In the genomic region with DNA sequence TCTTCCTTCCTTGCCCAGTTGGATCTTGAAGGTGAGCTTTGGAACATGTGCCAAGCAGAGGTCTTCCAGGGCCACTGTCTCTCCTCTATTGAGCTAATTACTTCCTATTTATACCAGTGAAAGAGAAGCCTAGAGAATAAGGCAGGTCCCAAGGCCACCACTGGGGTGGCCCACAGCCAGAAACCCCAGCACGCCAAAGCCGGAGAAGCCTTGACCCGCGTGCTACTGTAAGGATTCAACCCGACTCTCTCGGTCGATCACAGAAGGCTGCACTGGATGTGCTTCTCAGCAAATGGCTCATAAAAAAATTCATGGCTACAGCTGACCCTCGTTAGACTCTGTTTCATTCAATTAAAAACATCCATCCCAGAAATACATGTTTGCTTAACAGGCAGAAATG, we compare ENCODE assay signal across 18 mouse cellular contexts.
DNase-seq lines count a peak whose midpoint lies in the region; ATAC-seq and TF ChIP-seq lines count a peak whose summit lies in the region.
"Had no signal": no experiment of that assay in that cellular context is flagged by ENCODE, and none has a peak within 500 bp of the region (broad histone marks: within the 10 kb centered on the region; RNA-seq: fewer than 3 reads in every experiment).

No protein-coding gene starts in this region.

- ATAC-seq in midbrain, postnatal 0 days (ENCODE audit: low FRiP score): no peak
- ATAC-seq: hindbrain, postnatal 0 days; midbrain, embryonic 16.5 days; Patski had no signal

- no peaks in the 10 kb centered on the region for H3K9me3 ChIP-seq in midbrain, postnatal 0 days (ENCODE audit: low read length)
- H3K9me3 ChIP-seq: forebrain, embryonic 10.5 days; hindbrain, embryonic 10.5 days; limb, embryonic 13.5 days; liver, embryonic 13.5 days had no signal

- DNase-seq in kidney, adult 9 months: peak; percentile 7
- no peak for DNase-seq in kidney, adult 8-10 months
- DNase-seq in adrenal gland, adult 18-20 months (ENCODE audit: low spot score in 2 of 2): peak; percentile 25 to 41
- peak; percentile 66 for DNase-seq in adrenal gland, postnatal 10 days
- DNase-seq in kidney, postnatal 36 days: peak; percentile 9 to 30
- DNase-seq in layer of hippocampus, postnatal 25 days (ENCODE audit: extremely low spot score in 1 of 2, low spot score in 1 of 2): no peak
- DNase-seq in midbrain, postnatal 0 days (ENCODE audit: low spot score): no peak
- DNase-seq: cerebellum, adult 11 months; gastrocnemius, adult 2 months; liver, embryonic 13.5 days; lung, embryonic 14.5 days; thymus, postnatal 36 days had no signal

- H3K9ac ChIP-seq in midbrain, postnatal 0 days (replicated peaks; ENCODE audit: low read length, poor library complexity, severe bottlenecking): no peak overlapping the region
- H3K9ac ChIP-seq: limb, embryonic 13.5 days; liver, embryonic 13.5 days; lung, embryonic 14.5 days had no signal

- no peak overlapping the region for H3K4me3 ChIP-seq in midbrain, postnatal 0 days (ENCODE audit: low read depth, low read length)
- H3K4me3 ChIP-seq: forebrain, embryonic 10.5 days; gastrocnemius, adult 2 months; hindbrain, embryonic 10.5 days; limb, embryonic 13.5 days; liver, embryonic 13.5 days had no signal

- H3K4me1 ChIP-seq in midbrain, postnatal 0 days (ENCODE audit: insufficient read depth, low read length): no peaks in the 10 kb centered on the region
- H3K4me1 ChIP-seq: forebrain, embryonic 10.5 days; hindbrain, embryonic 10.5 days; liver, embryonic 13.5 days had no signal

- TF ChIP-seq CTCF in midbrain, postnatal 0 days (IDR thresholded peaks at IDR 0.05): no peak

- H3K4me2 ChIP-seq in midbrain, postnatal 0 days (ENCODE audit: low read depth, low read length, poor library complexity, severe bottlenecking): no peak overlapping the region
- H3K4me2 ChIP-seq: limb, embryonic 13.5 days; liver, embryonic 13.5 days; lung, embryonic 14.5 days had no signal

- H3K27me3 ChIP-seq in midbrain, postnatal 0 days (ENCODE audit: insufficient read depth, low read length): no peaks in the 10 kb centered on the region; the same call in 1 of the 2 replicates
- H3K27me3 ChIP-seq: limb, embryonic 13.5 days; liver, embryonic 13.5 days; Patski had no signal

- H3K27ac ChIP-seq in midbrain, postnatal 0 days (ENCODE audit: low read depth, low read length): no peak overlapping the region
- H3K27ac ChIP-seq: forebrain, embryonic 10.5 days; gastrocnemius, adult 2 months; hindbrain, embryonic 10.5 days; hindbrain, postnatal 0 days; limb, embryonic 13.5 days; liver, embryonic 13.5 days had no signal

- WGBS in midbrain, postnatal 0 days: 94% methylated on average over 8 of the region's 8 CpGs

- H3K36me3 ChIP-seq in midbrain, postnatal 0 days (ENCODE audit: insufficient read depth, low read length): no peaks in the 10 kb centered on the region
- H3K36me3 ChIP-seq: forebrain, embryonic 10.5 days; hindbrain, embryonic 10.5 days; limb, embryonic 13.5 days; liver, embryonic 13.5 days had no signal

Comparison
In these comparisons a context has a peak if more than half of its experiments do, and no peak if none do; other contexts are left out.
1. DNase-seq: peak in kidney, adult 9 months (single experiment), adrenal gland, adult 18-20 months (2 of 2), adrenal gland, postnatal 10 days (single experiment) and kidney, postnatal 36 days (2 of 2); none in kidney, adult 8-10 months (0 of 2), layer of hippocampus, postnatal 25 days (0 of 2) and midbrain, postnatal 0 days (single experiment).